Mouse (Mus musculus) cerebellum, adult 8-10 months (tissue): ENCODE results near the gene Wdr92.

Experiments
- DNase-seq: peaks from one replicate; pipeline ENCODE4 v3.0.0; 2022

The Wdr92 gene

DNA sequence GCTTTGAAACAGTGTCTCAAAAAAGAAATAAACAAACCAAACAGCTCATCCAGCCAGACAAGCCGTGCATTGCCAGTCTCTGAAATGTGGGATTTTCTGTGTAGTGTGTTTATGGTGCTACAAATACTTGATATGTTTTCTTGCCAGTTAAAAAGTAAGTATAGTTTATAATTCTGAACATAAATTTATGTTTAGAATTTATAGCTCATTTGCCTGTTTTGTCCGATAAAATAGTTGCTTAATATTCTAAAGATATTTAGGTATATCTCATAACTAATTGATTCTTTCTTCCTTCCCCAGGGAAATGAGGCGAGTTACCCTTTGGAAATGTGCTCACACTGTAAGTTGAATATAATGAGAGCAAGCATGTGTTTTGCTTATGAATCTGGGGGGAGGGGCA, at the start of gene Wdr92:
Wdr92 (plus strand) TSS at position 301 of the 400 bp plus-strand sequence.
- DNase-seq: no peak

DNA sequence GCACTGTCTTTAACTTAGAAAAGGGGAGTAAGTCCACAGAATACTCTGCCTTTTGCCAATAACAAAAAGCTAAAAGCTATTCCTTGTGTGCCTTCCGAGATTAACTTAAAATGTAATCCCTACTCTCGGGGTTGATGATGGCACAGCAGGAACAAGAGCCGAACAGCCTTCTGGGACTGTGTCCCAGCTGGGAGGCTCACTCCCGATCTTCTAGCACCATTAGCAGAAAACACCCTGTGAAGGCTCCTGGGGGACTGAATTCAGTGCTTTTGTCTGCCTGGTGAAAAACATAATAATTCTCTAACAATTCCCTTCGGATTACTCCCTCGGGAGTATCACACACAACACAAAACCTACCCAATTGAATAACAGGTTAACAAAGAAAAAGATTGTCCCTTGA, 46.3 kb upstream of the Wdr92 start:
- no peak for DNase-seq

DNA sequence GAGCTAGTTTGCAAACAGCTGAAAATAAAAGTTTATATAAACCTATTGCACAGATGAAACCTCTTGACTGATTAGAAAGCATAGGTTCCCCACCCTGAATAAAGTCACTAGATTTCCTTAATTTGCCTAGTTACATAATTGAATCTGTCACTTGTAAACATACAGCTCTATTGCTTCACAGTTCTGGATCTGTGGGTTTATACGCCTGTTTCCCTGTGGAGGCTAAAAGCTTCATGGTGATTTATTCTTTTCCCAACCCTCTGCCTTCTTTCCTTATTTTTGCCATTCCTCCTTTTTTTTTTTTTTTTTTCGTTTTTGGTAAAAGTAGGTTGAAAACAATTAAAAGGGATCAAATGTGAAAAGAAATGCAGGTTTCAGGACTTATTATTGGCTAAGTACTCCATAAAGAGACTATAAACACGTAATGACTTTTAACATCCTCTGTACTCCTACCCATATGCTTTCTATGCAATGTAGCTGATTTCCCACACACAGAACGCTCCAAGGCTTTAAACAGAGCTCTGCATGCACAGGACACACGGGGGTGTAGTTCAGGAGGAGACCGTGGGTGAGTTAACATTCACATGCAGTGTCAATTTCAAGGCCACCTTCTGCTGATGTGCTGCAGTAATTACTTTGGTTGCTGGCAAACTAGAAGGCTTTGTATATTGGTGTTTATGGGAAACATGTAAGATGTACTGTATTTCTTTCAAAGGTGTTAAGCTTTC, 43.4 kb upstream of the Wdr92 start:
- no peak for DNase-seq

DNA sequence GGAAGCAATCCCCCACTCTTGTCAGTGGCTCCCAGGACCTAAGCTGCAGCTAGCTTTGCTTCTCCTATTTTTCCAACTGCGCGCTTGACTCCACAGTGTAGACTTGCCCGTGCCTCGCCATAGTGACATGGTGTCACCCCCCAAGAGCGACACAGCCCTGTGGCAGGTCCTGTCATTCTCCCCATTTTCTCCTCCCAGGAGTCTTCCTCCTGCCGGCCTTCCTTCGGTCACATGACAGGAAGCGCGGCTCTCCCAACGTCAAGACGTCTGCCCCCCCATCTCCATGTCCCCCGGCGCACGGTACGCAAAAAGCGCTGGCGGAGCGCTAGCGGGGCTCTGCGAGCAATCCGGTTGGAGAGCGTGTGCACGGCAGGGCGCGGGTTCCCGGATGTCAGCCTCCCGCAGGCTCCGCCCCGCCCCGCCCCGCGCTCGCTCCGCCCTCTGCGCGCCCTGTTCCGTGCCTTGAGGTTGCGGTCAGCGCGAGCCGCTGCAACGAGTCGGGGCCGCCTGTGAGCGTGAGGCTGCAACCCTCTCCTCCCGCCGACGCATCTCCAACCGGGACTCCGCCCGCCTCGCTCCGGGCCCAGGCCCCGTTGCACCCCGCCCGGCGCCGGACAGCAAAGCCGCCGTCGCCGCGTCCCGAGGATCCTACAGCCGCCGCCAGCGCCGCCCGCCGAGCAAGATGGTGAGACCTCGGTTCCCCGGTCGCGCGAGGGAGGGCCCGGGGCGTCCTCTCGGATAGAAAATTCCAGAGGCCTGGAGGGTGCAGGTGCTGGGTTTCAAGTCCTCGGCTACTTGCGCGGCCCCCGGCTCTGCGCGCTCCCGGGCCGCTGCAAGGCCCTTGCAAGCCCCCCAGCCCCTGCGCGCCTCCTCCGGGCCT, 22.8 kb upstream of the Wdr92 start, which contains the start of gene Ppp3r1:
Ppp3r1 (plus strand) TSS at position 406 of the 880 bp plus-strand sequence.
- DNase-seq: peak; percentile 96

DNA sequence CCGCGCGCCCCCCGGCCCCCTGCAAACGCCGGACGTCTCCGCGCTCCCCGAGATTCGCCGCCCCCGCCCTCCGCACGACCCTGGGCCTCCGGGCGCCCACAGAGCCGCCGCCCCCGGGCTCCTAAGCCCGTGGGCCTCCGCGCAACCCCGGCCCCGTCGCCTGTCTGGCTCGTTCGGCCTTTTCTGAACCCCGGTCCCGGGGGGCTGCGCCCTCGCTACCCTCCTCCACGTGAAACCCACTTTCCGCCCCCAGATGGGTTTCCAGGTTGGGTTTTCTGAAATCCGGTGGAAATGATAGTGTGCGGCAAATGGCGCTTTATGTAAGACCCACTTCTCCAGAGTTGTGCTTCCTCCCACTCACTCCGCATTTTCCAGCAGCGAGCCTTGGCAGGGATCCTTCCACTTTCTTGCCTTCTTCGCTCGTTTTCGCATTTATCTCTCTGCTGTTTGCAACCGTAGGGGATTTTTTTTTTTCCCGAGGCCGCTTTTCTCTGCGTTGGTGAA, 22.1 kb upstream of the Wdr92 start:
- DNase-seq: peak; percentile 48

DNA sequence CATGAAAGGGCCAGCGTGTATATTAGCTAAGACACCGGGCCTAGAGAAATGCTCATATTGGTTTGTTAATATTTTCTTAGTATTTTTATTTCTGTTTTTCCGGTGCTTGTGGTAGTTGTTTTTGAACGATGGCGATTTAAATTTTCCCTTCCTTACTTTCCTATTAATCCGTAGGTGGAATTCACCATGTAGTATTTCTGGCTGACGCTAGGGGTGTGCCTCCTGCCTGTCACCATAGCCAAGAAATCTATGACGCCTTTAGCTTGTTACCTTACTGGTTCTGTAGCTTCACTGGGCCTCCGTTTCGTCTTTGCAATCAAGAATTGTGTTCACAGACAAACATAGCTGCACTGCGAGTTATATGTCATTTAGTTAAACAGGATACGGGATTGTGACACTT, 21.7 kb upstream of the Wdr92 start:
- peak; percentile 52 for DNase-seq

DNA sequence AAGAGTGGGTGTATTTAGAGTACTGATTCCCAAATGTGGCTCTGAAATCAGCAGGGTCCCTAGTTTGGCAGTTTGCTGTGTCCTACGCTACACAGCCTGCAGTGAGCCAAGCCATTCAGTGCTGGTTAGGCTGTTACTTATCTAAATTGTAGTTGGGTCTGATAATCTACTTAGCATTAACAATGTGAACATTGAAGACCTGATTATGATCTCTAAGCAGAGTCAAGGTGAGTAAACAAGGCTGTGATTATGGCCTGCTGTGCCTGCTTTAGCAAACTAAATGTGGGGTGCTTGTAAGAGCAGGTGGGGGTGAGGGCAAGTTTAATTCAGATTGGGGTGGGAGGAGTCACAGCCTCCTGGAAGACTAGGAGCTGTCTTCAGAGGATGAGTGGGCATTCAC, 18.0 kb upstream of the Wdr92 start:
- DNase-seq: no peak

DNA sequence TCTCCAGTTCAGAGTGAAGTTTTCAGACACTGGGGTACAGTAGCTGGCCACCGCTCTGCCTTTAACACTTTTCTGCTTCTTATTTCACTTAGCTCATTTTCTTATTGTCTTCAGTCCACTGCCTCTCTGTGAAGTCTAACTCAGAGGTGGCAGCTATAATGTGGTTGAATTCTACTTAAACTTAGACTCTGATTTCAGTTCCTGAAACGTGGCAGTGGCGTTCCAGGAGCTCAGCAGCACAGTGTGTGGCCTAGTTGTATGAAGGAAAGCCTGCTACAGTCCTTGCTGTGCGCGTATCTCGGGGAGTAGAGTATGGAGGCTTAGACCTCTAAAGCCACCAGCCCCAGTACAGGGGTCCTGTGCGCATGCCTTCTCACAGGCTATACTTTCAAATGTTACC, 15.3 kb upstream of the Wdr92 start:
- DNase-seq: no peak

DNA sequence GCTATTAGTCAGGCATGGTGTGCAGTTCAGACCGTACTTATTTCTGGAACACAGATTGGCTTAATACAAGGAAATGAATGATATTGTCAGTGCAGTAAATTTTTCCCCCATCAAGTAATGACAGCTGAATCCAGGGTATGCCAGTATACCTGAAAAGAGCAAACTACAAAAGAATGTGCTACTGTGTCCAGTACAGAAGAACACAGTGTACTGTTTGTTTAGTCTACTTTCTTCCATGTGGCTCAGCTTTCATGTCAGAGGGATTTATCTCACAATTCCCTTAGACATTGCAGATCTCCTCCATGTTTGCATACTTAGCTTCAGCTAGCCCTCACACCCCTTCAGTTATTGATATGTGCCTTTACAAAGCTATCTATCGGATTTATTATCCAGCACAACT, 12.6 kb upstream of the Wdr92 start:
- DNase-seq: no peak

DNA sequence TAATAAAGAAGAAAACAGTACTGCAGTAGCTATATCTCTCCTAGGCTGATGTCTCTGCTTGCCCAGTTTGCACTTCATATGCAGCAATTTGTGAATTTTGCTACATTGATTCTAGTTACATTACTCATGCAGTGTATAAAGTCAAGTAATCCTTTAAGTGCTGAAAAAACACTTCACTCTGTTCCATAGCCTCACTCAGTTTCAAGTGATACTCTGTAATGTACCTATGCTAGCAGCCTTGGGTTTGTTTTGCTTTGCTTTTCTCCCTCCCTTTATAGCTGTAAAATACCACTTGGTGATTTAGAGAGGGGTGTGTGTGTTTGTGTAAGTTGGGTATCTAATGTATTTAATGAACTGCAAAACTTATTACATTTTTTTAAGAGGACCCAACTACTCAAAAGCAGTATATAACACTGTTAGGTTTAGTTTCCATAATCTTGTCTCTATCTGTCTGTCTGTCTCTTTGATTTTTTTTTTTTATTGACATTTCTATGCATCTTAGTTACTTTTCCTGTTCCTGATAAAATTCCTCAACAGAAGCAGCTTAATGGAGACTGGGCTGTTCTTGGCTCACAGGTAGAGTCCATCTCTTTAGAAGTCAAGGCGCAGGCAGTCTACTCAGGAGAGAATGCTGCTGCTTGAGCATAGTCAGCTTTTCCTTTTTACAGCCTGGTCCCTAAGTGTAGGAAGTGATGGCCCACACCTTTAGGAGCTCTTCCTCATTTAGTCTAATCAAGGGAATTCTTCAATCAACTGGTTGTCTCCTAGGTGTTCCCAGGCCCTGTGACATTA, 10.8 kb upstream of the Wdr92 start:
- no peak for DNase-seq

DNA sequence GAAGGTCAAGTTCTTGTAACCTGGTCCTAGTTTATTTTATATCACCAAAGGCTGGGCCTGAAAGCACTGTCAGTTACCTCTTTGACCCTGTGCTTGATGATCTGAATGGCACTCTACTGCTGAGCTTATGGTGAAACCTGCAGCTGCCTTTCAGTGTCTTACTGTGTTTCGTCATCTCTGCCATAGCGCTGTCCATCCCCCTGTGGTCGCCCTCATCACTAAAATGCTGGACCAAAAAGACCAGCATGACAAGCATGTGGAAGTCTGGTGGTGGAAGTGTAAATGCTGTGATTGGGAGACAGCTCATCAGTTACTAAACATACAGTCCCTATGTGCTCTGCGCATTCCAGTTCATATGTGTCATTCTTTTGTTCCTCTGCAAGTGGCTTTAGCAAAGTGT, 9.6 kb upstream of the Wdr92 start:
- no peak for DNase-seq

DNA sequence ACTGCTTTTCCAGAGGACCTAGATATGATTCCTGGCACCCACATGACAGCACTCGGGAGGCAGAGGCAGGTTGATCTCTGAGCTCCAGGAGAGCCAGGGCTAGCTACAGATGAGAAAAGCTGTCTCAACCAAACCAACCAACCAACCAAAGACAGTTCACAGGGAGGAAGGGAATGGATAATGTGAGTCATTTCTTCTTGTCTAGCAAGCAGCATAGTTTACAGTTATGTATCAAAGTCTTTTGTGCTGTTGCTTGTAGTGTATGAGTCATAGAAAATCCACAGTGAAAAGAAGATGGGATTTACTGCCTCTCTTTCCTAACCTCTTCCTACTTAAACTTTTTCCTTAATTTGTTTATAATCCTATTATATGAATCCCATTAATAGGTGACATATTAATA, 5.3 kb upstream of the Wdr92 start:
- no peak for DNase-seq

DNA sequence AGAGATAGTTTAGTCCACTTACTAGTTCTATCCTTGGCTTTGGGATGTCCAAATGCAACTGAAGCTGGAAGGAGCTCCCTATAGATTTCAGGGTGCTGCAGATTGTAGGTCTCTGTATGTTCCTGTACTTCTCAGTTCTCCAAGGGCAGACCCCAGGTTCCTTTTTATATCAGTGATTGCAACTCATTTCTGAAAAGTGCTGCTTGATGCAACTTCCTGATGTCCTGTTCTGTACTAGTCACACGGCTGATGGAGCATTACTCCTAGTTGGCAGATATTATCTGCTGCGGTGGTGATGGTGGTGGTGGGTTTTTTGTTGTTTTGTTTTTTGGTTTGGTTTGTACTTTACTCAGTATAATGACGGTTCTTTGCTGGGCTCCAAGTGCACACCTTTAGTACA, 1.2 kb upstream of the Wdr92 start:
- DNase-seq: no peak

DNA sequence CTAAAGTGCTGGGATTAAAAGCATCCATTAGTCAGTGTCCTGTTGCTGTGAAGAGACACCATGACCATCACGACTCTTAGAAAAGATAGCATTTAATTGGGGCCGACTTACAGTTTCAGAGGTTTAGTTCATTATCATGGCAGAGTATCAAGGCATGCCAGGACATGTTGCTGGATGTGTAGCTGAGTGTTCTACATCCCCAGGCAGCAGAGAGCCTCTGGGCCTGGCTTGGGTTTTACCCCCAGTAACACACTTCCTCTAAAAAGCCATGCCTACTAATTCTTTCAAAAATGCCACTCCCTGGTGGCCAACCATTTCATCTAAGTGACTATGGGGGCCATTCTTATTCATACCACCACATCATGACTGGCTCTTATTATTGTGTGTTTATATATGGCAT, 1.3 kb downstream of the Wdr92 start:
- no peak for DNase-seq

DNA sequence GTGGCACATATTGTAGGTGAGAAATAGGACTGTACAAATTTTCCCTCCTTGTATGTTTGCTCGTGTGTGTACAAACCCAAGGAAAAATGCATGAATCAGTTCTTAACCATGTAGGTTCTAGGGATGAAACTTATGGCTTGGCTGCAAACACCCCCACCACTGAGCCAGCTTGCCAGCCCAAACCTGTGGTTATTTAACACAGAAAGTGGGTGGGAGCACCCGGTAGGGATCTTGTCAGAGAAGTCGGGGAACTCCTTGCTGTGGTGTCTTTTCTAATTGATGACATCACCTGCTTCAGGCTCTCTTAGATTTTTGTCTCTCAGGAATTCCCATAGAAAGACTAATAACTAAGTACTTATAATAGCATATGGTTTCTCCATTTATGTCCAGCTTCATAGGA, 5.7 kb downstream of the Wdr92 start:
- no peak for DNase-seq

DNA sequence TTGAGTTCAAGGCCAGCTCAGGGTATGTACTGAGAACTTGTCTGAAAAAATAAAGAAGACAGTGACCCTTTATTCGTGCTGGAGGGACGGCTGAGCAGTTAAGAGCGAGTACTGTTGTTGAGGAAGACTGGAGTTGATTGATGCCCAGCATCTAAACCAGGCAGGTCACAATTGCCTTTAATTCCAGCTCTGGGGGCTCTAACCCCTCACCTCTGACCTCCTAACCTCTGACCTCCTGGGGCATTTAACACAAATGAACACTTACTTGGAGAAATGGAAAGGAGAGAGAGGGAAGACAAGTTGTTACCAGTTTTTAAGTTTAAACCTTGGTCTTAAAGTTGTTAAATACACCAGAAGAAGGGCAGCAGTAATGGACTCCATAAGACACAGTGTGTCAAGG, 6.9 kb downstream of the Wdr92 start:
- no peak for DNase-seq

DNA sequence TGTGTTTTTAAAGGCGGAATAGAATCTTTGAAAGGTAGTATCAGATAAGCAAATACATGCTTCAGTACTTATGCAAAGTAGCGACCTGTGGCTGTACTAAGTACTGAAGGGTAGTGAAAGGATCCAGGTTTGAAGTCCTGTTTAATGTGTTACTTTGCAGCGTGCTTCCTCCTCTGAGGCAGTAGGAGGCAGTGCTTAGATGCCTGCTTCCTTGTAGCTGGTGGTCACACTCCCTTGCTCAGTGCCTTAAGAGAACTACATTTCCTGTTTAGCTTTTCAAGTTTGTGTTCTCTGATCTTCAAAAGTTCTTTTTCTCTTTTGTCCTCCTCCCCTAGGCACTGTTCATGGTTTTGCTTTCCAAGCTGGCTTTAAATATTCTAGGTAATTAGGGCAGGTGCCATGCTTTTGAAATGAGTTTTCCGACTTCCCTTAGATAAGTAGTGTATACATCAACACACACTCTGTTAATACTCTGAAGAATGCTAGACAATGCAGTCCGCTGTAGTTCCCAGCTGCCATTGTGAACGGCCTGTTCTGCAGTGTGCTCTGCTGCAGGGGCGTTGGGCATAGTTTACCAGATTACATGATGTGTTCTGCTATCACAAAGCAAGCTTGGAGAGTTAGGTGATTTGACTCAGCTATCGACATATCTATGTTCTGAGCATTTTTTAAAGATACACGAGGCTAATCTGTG, 10.4 kb downstream of the Wdr92 start:
- no peak for DNase-seq

DNA sequence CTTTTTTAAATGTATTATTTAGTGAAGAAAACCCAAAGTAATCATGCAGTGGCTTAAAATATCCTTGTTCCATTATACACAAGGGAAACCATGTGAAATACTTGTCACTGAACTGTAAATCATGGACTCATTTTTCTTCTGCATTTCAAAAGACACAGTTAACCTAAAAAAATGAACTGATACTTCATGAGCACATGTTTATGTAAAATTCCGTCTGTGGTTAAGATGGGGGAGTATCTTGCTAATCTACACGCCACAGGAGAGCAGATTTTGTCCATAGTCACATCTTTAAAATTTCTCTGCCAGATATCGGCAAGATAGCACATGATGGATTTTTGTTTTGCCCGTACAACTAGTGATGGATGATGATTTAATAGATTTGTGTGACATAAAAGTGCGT, 17.3 kb downstream of the Wdr92 start:
- no peak for DNase-seq

DNA sequence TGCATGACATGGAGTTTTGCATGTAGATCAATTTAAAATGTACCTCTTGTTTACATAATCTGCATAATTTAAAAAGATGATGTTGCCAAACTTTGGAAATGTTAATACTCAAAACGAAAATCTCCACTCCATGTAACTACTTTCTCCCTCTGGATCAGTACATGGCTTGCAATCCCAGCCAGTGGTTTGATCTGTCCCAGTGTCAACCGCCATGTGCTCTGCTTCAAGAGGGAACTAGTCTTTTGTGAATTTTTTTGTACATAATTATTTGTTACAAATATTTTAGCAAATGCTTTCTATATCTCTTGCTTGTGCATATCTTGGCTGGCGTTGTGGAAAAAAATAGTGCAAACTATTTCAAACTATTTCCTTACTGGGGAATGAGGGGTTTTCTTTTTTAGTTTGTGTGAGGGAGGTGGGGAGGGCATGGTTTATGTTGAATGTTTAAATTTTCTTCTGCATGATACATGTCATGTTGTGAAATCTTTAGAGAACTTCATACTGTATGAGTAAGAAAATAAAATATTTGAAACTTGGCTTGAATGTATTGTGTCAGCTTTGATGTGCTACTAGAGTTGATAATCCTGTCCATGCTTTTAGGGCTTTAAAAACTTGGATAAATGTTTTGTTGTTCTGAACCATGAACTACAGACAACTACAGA, 18.1 kb downstream of the Wdr92 start:
- DNase-seq: no peak

DNA sequence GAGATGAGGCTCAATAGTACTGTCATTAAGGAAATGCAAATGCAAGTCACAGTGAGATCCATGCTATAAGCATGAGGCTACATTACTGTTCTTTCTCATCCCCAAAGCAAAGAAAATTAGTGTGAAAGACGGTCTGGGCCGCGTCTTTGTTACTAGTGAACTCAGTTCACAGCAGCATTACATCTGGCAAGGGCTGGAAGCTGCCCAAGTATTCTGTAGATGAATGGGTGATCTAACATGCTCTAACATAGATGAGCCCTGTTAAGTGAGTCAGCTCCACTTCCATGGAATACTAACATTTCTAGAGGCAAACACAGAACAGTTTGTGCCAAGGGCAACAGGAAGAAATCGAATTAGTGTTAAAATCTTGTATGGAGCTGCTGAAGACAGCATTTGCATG, 19.0 kb downstream of the Wdr92 start:
- no peak for DNase-seq

DNA sequence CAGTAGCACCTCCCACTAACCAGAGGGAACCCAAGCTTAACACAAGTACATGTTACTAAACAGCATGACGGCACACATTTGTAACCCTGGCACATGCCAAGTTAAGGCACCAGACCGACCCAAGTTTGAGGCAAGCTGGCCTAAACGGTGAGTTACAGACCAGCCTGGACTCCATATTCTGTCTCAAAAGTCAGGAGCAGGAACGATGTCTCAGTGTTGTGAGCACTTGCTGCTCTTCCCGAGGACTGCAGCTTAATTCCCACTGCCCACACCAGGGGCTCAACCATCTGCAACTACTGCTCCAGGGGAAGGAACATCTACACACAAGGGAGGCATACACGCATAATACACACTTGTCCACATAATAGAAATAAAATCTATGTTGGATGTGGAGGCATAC, 20.6 kb downstream of the Wdr92 start:
- DNase-seq: no peak
